Mouse (Mus musculus) intestine, embryonic 16.5 days (tissue): ENCODE data around the gene Rnf103. TPM values are rescaled to one million over a fixed set of nuclear protein-coding genes. Genes with fewer than 3 reads are reported as not detected.
"Not testable (repeated sequence)": the region's sequence is repeated elsewhere in the genome, so short reads cannot be mapped to it uniquely, and the experiment has no call there.

Experiments
- ATAC-seq: fragments of 200-750 bp; cut with Nextera tagmentation; 2 replicates; pipeline ENCODE4 v1.8.0; 2017; ENCODE audit warnings: moderate TSS enrichment, moderate library complexity
- H3K27ac ChIP-seq: fragments of 300-500 bp; sonication (generic); 2 replicates; pipeline ENCODE4 v1.5.1; 2014; ENCODE audit warnings: mild to moderate bottlenecking, low read length
- H3K27me3 ChIP-seq: fragments of 300-500 bp; sonication (generic); replicated peaks from 2 replicates; pipeline ENCODE4 v1.6.1; 2014; ENCODE audit warnings: low read length, control low read depth, mixed read lengths; ENCODE audit not compliant: control insufficient read depth, insufficient read depth
- H3K36me3 ChIP-seq: fragments of 300-500 bp; sonication (generic); 2 replicates; pipeline ENCODE4 v1.6.1; 2014; ENCODE audit warnings: low read length, control low read depth; ENCODE audit not compliant: control insufficient read depth, insufficient read depth
- H3K4me1 ChIP-seq: fragments of 300-500 bp; sonication (generic); 2 replicates; pipeline ENCODE4 v1.6.1; 2014; ENCODE audit warnings: low read length, control low read depth, mixed read lengths; ENCODE audit not compliant: control insufficient read depth, insufficient read depth
- H3K4me2 ChIP-seq: fragments of 300-500 bp; sonication (generic); 2 replicates; pipeline ENCODE4 v1.6.1; 2014; ENCODE audit warnings: low read depth, low read length, control low read depth
- H3K4me3 ChIP-seq: fragments of 300-500 bp; sonication (generic); 2 replicates; pipeline ENCODE4 v1.5.1; 2014; ENCODE audit warnings: mild to moderate bottlenecking, low read length
- H3K9ac ChIP-seq: fragments of 300-500 bp; sonication (generic); 2 replicates; pipeline ENCODE4 v1.6.1; 2014; ENCODE audit warnings: low read depth, low read length
- H3K9me3 ChIP-seq: fragments of 300-500 bp; sonication (generic); 2 replicates; pipeline ENCODE4 v1.6.1; 2016; ENCODE audit warnings: low read length, control low read depth; ENCODE audit not compliant: control insufficient read depth
- WGBS: fragments of 180-500 bp; shearing (Covaris S2); extraction: QIAGEN DNeasy Blood & Tissue Kit; methylation state at CpG from one replicate; pipeline ENCODE4 v1.1.7; 2014; 5-methylcytosine and 5-hydroxymethylcytosine counted together
- polyA plus RNA-seq: library from polyadenylated mRNA; unstranded; fragments of >200 nt; fragmentation: Nextera tagmentation; extraction: Ambion mirVana; gene quantifications from 2 replicates; pipeline ENCODE4 v1.2.1, GENCODE M21; 2015

Gene Rnf103
- polyA plus RNA-seq, 1 experiment from 2014 or later = 8.5 TPM

DNA sequence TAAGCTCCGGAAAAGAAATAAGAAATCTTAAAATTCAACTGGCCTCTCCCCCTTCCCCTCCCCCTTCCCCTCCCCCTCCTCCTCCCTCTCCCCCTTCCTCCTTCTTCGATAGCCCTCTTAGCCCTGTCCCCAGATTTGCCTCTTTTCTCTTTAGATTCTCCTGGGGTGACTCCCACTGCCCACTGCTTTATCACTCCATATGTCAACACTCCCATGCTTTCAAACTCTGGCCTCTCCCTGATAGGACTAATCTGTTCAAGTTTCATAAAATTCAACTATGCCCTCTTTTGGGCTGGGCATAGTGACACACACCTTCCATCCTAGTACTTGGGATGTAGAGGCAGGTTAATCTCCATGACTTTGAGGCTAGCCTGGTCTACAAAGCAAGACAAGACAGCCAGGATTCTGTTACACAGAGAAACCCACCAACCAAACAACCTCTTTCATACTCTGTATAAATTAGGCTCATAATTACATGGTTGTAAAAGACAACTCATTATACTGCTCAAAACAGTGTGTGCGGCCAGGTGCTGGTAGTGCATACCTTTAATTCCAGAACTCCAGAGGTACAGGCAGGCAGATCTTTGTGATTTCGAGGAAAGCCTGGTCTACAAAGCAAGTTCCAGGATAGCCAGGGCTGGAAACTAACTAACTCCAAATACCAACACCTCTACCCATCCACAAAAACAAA, 21.7 kb upstream of the Rnf103 start:
- Histone ChIP-seq H3K4me3 (no peak overlapping the region), H3K9ac (no peak overlapping the region), H3K27ac (no peak overlapping the region), H3K4me1 (no peaks in the 10 kb centered on the region), H3K9me3 (no peaks in the 10 kb centered on the region), H3K36me3 (no peaks in the 10 kb centered on the region), H3K4me2 (no peak overlapping the region), H3K27me3 (no peaks in the 10 kb centered on the region)
- ATAC-seq = peak; percentile 67
- 74% methylated on average over 4 of the region's 4 CpGs for WGBS

DNA sequence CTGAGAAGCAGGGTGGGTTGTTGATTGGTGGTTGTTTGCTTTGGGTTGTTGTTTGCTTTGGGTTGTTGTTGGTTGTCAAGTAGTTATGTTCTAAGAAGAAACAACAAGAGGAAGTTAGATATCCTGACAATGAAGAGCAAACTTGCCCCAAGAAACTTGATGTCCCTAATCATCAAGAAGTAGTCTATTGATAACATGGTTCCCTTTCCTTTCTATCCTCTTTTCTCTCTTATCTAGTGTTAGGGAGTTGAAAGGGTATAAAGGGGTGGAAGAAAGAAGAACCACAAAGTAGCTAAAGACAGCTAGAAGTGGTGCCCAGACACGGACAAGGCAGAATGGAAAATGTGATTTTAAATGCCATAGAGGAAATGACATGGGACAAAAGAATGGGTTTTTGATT, 20.9 kb upstream of the Rnf103 start:
- Histone ChIP-seq H3K36me3 (no peaks in the 10 kb centered on the region), H3K9me3 (no peaks in the 10 kb centered on the region), H3K4me1 (no peaks in the 10 kb centered on the region), H3K27me3 (no peaks in the 10 kb centered on the region), H3K4me3 (no peak overlapping the region), H3K4me2 (no peak overlapping the region), H3K27ac (no peak overlapping the region), H3K9ac (no peak overlapping the region)
- ATAC-seq = no peak
- WGBS = 81% methylated on average over 1 of the region's 1 CpGs

GRCm38 (mm10) chr6:71475604-71476003, 18.1 kb upstream of the Rnf103 start:
- H3K27me3 ChIP-seq = no peaks in the 10 kb centered on the region
- no peak overlapping the region for H3K4me2 ChIP-seq
- H3K27ac ChIP-seq = no peak overlapping the region
- H3K4me3 ChIP-seq = no peak overlapping the region
- no peaks in the 10 kb centered on the region for H3K9me3 ChIP-seq
- WGBS = 83% methylated on average over 3 of the region's 3 CpGs
- H3K9ac ChIP-seq = no peak overlapping the region
- peak; percentile 61 for ATAC-seq
- no peaks in the 10 kb centered on the region for H3K36me3 ChIP-seq
- H3K4me1 ChIP-seq = no peaks in the 10 kb centered on the region

GRCm38 (mm10) chr6:71476783-71477182, 16.9 kb upstream of the Rnf103 start:
- no peaks in the 10 kb centered on the region for H3K27me3 ChIP-seq
- H3K4me1 ChIP-seq = no peaks in the 10 kb centered on the region
- H3K9me3 ChIP-seq = no peaks in the 10 kb centered on the region
- H3K9ac ChIP-seq = no peak overlapping the region
- H3K4me3 ChIP-seq = no peak overlapping the region
- H3K36me3 ChIP-seq = no peaks in the 10 kb centered on the region
- WGBS = 73% methylated on average over 5 of the region's 5 CpGs
- no peak overlapping the region for H3K27ac ChIP-seq
- no peak overlapping the region for H3K4me2 ChIP-seq
- ATAC-seq = no peak

DNA sequence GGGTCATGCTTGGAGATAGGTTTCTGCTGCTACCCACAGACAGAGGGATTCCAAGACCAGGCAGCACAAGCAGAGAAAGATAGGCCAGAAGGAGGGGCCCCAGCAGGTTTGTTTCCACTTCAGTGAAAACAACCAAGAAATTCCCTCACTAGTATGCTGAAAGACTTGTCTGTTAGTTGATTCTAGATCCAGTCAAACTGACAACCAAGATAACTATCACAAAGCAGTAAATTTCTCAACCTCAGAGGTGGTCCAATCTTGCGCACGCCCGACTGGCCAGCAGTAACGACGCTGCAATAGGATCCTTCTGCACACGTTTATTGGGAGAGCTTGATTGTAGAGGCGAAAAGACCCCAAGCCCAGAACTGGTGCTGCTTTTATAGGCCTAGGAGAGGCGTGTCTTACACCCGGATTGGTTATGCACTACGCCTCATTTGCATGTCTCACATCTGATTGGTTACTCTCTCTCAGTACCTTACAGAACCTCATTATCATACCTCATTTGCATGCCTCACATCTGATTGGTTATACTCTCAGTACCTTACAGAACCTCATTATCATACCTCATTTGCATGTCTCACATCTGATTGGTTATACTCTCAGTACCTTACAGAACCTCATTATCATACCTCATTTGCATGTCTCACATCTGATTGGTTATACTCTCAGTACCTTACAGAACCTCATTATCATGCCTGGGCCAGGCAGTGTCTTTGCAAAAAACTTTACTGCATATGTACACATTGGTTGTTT, 14.7 kb upstream of the Rnf103 start:
- not testable (repeated sequence) for H3K4me3 ChIP-seq, H3K27ac ChIP-seq, H3K4me2 ChIP-seq, H3K36me3 ChIP-seq, H3K4me1 ChIP-seq, H3K27me3 ChIP-seq, H3K9ac ChIP-seq, ATAC-seq, H3K9me3 ChIP-seq
- 88% methylated on average over 10 of the region's 10 CpGs for WGBS

DNA sequence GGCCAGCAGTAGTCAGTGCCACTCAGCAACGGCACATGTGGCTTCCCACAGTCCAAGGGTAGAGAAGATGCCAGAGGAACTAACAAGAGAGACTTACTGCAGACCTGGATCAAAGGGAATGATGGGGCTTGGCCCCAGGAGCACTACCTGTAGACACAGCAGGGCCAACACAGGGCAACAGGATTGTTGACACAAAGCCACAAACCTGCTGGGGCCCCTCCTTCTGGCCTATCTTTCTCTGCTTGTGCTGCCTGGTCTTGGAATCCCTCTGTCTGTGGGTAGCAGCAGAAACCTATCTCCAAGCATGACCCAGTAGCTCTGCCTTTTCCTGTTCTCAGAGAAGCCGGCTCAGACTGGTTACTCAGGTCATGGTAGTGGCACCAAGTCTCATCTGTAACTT, 14.1 kb upstream of the Rnf103 start:
- WGBS = 80% methylated on average over 2 of the region's 2 CpGs
- not testable (repeated sequence) for H3K9me3 ChIP-seq
- ATAC-seq = peak; percentile 41; the same call in 1 of the 2 replicates

GRCm38 (mm10) chr6:71480136-71480535, 13.6 kb upstream of the Rnf103 start:
- Histone ChIP-seq H3K4me1 (no peaks in the 10 kb centered on the region), H3K27ac (no peak overlapping the region), H3K4me3 (no peak overlapping the region), H3K4me2 (no peak overlapping the region), H3K9me3 (no peaks in the 10 kb centered on the region), H3K36me3 (no peaks in the 10 kb centered on the region), H3K27me3 (no peaks in the 10 kb centered on the region), H3K9ac (no peak overlapping the region)
- ATAC-seq = peak; percentile 23; the same call in 1 of the 2 replicates
- 83% methylated on average over 1 of the region's 1 CpGs for WGBS

More for the DNA sequence above, 14.1 kb upstream of the Rnf103 start:
- not testable (repeated sequence) for H3K4me3 ChIP-seq, H3K4me1 ChIP-seq, H3K27me3 ChIP-seq, H3K9ac ChIP-seq, H3K4me2 ChIP-seq, H3K36me3 ChIP-seq, H3K27ac ChIP-seq

GRCm38 (mm10) chr6:71481136-71481535, 12.6 kb upstream of the Rnf103 start:
- Histone ChIP-seq H3K4me3 (no peak overlapping the region), H3K27ac (no peak overlapping the region), H3K4me2 (no peak overlapping the region), H3K9me3 (no peaks in the 10 kb centered on the region), H3K36me3 (no peaks in the 10 kb centered on the region), H3K4me1 (no peaks in the 10 kb centered on the region; the same call in 1 of the 2 replicates), H3K9ac (no peak overlapping the region), H3K27me3 (no peaks in the 10 kb centered on the region)
- ATAC-seq = no peak
- WGBS = 69% methylated on average over 7 of the region's 7 CpGs

DNA sequence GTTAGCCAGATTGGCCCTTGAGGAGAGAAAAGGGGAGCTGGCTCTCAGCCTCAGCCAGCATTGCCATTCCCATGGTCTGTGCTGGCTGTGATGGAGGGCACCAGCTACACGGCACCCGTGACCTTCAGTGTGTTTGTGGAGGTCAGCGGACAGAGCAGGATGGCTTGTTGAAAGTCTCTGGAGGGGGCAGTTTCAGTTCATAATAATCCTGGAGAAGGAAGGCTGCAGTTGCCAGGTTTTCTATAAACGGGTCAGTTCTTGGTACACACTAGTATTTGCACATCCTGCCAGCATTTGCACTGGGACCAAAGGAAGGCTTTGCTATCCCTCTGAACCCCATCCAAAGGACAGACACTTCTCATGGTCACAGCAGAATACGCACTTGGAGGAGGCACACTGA, 8.4 kb upstream of the Rnf103 start:
- WGBS = 76% methylated on average over 5 of the region's 5 CpGs
- no peak for ATAC-seq
- Histone ChIP-seq H3K4me3 (no peak overlapping the region), H3K4me1 (peaks cover 4% of the 10 kb centered on the region; the same call in 1 of the 2 replicates), H3K4me2 (no peak overlapping the region), H3K9me3 (no peaks in the 10 kb centered on the region), H3K9ac (no peak overlapping the region), H3K36me3 (no peaks in the 10 kb centered on the region), H3K27me3 (no peaks in the 10 kb centered on the region), H3K27ac (no peak overlapping the region)
